Comparison of ENCODE assay signal across 13 mouse cellular contexts in the genomic region with DNA sequence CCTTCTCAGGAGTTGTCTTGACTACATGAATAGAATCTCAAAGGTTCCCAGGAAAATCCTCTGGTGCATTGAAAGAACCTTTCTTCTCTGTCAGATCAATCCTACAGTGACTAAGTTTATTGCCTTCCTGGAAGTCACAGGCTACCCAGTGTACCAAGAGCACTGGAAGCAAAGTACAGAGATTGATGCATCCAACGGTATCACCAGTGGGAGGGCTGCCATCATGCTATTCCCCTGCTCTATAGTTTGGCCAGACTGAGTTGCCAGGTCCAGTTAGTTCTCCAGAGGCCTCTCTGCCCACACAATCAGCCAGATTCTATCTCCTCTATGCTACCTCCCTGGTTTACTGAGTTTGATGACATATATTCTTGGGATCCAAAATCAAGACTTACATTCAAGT.
"Had no signal": no experiment of that assay in that cellular context is flagged by ENCODE, and none has a peak within 500 bp of the region (broad histone marks: within the 10 kb centered on the region; RNA-seq: fewer than 3 reads in every experiment).

No protein-coding gene starts in this region.

- H3K4me2 ChIP-seq: liver, embryonic 13.5 days; midbrain, embryonic 12.5 days had no signal

- H3K4me1 ChIP-seq: liver, embryonic 13.5 days; midbrain, embryonic 12.5 days had no signal

- H3K27ac ChIP-seq: kidney, postnatal 0 days; left cerebral cortex, adult 2 months; liver, embryonic 13.5 days; midbrain, embryonic 12.5 days had no signal

- H3K9me3 ChIP-seq: liver, embryonic 13.5 days; midbrain, embryonic 12.5 days had no signal

- H3K9ac ChIP-seq: liver, embryonic 13.5 days; midbrain, embryonic 12.5 days had no signal

- DNase-seq: kidney, adult 18-20 months; kidney, postnatal 25 days; layer of hippocampus, postnatal 36 days; liver, embryonic 13.5 days; lung, adult 2 months; lung, postnatal 14 days; lung, postnatal 4 days; thymus, adult 18-20 months; thymus, postnatal 36 days had no signal

- H3K4me3 ChIP-seq: left cerebral cortex, adult 2 months; liver, embryonic 13.5 days; midbrain, embryonic 12.5 days had no signal

- H3K27me3 ChIP-seq: liver, embryonic 13.5 days; midbrain, embryonic 12.5 days had no signal

- H3K36me3 ChIP-seq: liver, embryonic 13.5 days; midbrain, embryonic 12.5 days had no signal

- ATAC-seq: intestine, embryonic 16.5 days had no signal
